28 mouse cellular contexts compared by ENCODE assay signal in the genomic region with DNA sequence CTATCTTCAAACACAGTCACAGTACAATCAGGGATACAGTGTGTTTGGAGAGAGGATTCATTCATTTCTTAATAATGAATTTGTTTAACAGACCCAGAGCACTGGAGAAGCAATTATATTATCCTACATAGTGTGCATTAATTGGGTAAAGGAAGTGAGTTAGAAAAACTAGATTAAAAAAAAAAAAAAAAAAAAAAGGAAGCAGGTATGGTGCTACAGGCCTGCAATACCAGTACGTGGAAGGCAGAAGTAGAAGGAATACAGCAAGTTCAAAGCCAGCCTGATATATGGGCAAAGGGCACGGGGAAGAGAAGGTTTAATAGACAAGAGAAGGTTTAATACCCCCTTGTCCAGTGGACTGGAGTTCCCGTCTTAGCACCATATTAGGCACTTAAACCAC. TPM values are rescaled to one million over a fixed set of nuclear protein-coding genes. Genes with fewer than 3 reads are reported as not detected.
DNase-seq lines count a peak whose midpoint lies in the region; ATAC-seq and TF ChIP-seq lines count a peak whose summit lies in the region.
"Had no signal": no experiment of that assay in that cellular context is flagged by ENCODE, and none has a peak within 500 bp of the region (broad histone marks: within the 10 kb centered on the region; RNA-seq: fewer than 3 reads in every experiment).

No protein-coding gene starts in this region.

- H3K27me3 ChIP-seq in heart, embryonic 11.5 days (ENCODE audit: control insufficient read depth, insufficient read depth, low read length) = no peaks in the 10 kb centered on the region
- H3K27me3 ChIP-seq in heart, embryonic 14.5 days (ENCODE audit: control insufficient read depth, insufficient read depth, low read length) = no peaks in the 10 kb centered on the region
- no peaks in the 10 kb centered on the region for H3K27me3 ChIP-seq in CH12.LX (replicated peaks)
- no peaks in the 10 kb centered on the region for H3K27me3 ChIP-seq in MEL (ENCODE audit: control insufficient read depth in 1 of 2, insufficient read depth in 2 of 2, low read length in 2 of 2)
- H3K27me3 ChIP-seq: embryonic facial prominence, embryonic 12.5 days; embryonic facial prominence, embryonic 15.5 days; hindbrain, embryonic 13.5 days; intestine, embryonic 15.5 days; Patski had no signal

- dilution Hi-C loops in CH12.LX (cut with MboI; ENCODE audit: extremely low pct_ligation_motif_present, extremely low pct_unique_long_range_greater_than_20kb, low sequenced_read_pairs) = no loop called here

- TF ChIP-seq EP300 in CH12.LX (IDR thresholded peaks at IDR 0.05; ENCODE audit: low read length) (no peak), MEL (IDR thresholded peaks at IDR 0.05; ENCODE audit: low read depth in 1 of 2, low read length in 2 of 2) (0 out of 4 replicates have a peak, but pooled peaks of 1 of the 2 experiments have one; percentile 25)

- in situ Hi-C loops in CH12.LX (cut with MboI; ENCODE audit: low pct_ligation_motif_present, low pct_unique_long_range_greater_than_20kb, low sequenced_read_pairs) = no loop called here

- no peak for DNase-seq in heart, adult 9 months (ENCODE audit: low spot score in 2 of 2)
- DNase-seq in heart, postnatal 4 days = no peak
- DNase-seq in CH12.LX (ENCODE audit: extremely low read depth) = no peak
- DNase-seq in MEL (ENCODE audit: low read depth, low spot score) = peak; percentile 35
- DNase-seq: adrenal gland, adult 2 months; adrenal gland, postnatal 14 days; cerebellum, adult 11 months; cerebellum, adult 2 months; cerebellum, adult 9-11 months; cerebellum, postnatal 25 days; forebrain, postnatal 0 days; gastrocnemius, postnatal 10 days; gastrocnemius, postnatal 36 days; kidney, adult 11 months; kidney, adult 8-10 months had no signal

- ATAC-seq in heart, embryonic 11.5 days (replicated peaks; ENCODE audit: insufficient number of reproducible peaks, low FRiP score, low TSS enrichment) = no peak
- ATAC-seq in heart, embryonic 14.5 days (ENCODE audit: insufficient number of reproducible peaks, insufficient read depth, low FRiP score, low read depth) = no peak
- ATAC-seq in activated CD4-positive, CD25-positive, alpha-beta regulatory T cell, adult 4 months = no peak
- ATAC-seq: CD4-positive, CD25-positive, alpha-beta regulatory T cell, adult 4 months; forebrain, embryonic 14.5 days; forebrain, postnatal 0 days; hindbrain, embryonic 16.5 days; intestine, embryonic 15.5 days had no signal

- no peaks in the 10 kb centered on the region for H3K36me3 ChIP-seq in heart, embryonic 11.5 days (ENCODE audit: control insufficient read depth, insufficient read depth, low read length)
- no peaks in the 10 kb centered on the region for H3K36me3 ChIP-seq in heart, embryonic 14.5 days (ENCODE audit: control insufficient read depth, insufficient read depth, low read length)
- H3K36me3 ChIP-seq in CH12.LX (replicated peaks in 1 of 2; ENCODE audit: control insufficient read depth in 1 of 2, insufficient read depth in 1 of 2, low read length in 1 of 2) = peaks cover 0 to 11% of the 10 kb centered on the region in 2 experiments
- H3K36me3 ChIP-seq in MEL (ENCODE audit: control insufficient read depth in 1 of 2, insufficient read depth in 2 of 2, low read length in 2 of 2) = peaks cover 0 to 4% of the 10 kb centered on the region in 2 experiments; a peak in 2 of 4 replicates
- H3K36me3 ChIP-seq: embryonic facial prominence, embryonic 12.5 days; embryonic facial prominence, embryonic 15.5 days; hindbrain, embryonic 10.5 days; intestine, embryonic 15.5 days had no signal

- no peak overlapping the region for H3K4me2 ChIP-seq in heart, embryonic 11.5 days
- H3K4me2 ChIP-seq in heart, embryonic 14.5 days (ENCODE audit: low read length) = no peak overlapping the region
- no peak overlapping the region for H3K4me2 ChIP-seq in CH12.LX (ENCODE audit: insufficient read depth, low read depth, poor library complexity, severe bottlenecking)
- H3K4me2 ChIP-seq: embryonic facial prominence, embryonic 12.5 days; embryonic facial prominence, embryonic 15.5 days; hindbrain, embryonic 13.5 days; intestine, embryonic 15.5 days had no signal

- TF ChIP-seq POLR2A in CH12.LX (IDR thresholded peaks at IDR 0.05; ENCODE audit: low read depth, low read length) (no peak), MEL (IDR thresholded peaks at IDR 0.05; ENCODE audit: control insufficient read depth in 1 of 2, insufficient read depth in 1 of 2, low read depth in 1 of 2, low read length in 2 of 2, poor library complexity in 1 of 2) (no peak)

- 70% methylated on average over 3 of the region's 3 CpGs for WGBS in heart, embryonic 11.5 days (ENCODE audit: insufficient replicate concordance)
- 82% methylated on average over 3 of the region's 3 CpGs for WGBS in heart, embryonic 14.5 days

- H3K4me1 ChIP-seq in heart, embryonic 11.5 days (ENCODE audit: control insufficient read depth, insufficient read depth, low read length) = peaks cover 7% of the 10 kb centered on the region
- peaks cover 8 to 16% of the 10 kb centered on the region in 2 experiments for H3K4me1 ChIP-seq in heart, embryonic 14.5 days (ENCODE audit: control insufficient read depth in 2 of 2, insufficient read depth in 2 of 2, low read length in 2 of 2)
- peaks cover 19 to 70% of the 10 kb centered on the region in 2 experiments for H3K4me1 ChIP-seq in CH12.LX (ENCODE audit: control insufficient read depth in 1 of 2, insufficient read depth in 2 of 2)
- H3K4me1 ChIP-seq in MEL (ENCODE audit: control insufficient read depth in 1 of 2, insufficient read depth in 2 of 2, low read length in 2 of 2) = peaks cover 11 to 14% of the 10 kb centered on the region in 2 experiments
- H3K4me1 ChIP-seq: embryonic facial prominence, embryonic 12.5 days; embryonic facial prominence, embryonic 15.5 days; intestine, embryonic 15.5 days had no signal

- H3K4me3 ChIP-seq in heart, embryonic 11.5 days (ENCODE audit: low read depth, low read length) = no peak overlapping the region
- H3K4me3 ChIP-seq in heart, embryonic 14.5 days (ENCODE audit: control insufficient read depth in 1 of 2, insufficient read depth in 1 of 2, low read depth in 1 of 2, low read length in 2 of 2) = no peak overlapping the region
- no peak overlapping the region for H3K4me3 ChIP-seq in CH12.LX (replicated peaks in 1 of 3; ENCODE audit: low read depth in 2 of 3, low read length in 2 of 3, poor library complexity in 1 of 3)
- H3K4me3 ChIP-seq in MEL (ENCODE audit: control insufficient read depth in 1 of 2, insufficient read depth in 1 of 2, low read depth in 2 of 2, low read length in 2 of 2) = no peak overlapping the region
- H3K4me3 ChIP-seq: embryonic facial prominence, embryonic 12.5 days; embryonic facial prominence, embryonic 15.5 days; hindbrain, embryonic 10.5 days; hindbrain, embryonic 13.5 days; intestine, embryonic 15.5 days had no signal

- no peak for TF ChIP-seq RAD21 in CH12.LX (IDR thresholded peaks at IDR 0.05; ENCODE audit: low read depth, low read length)
- no peak for TF ChIP-seq RAD21 in MEL (IDR thresholded peaks at IDR 0.05; ENCODE audit: low read depth, low read length)

- peak overlapping the region; percentile 71; the same call in 1 of the 2 replicates for H3K27ac ChIP-seq in heart, embryonic 11.5 days (ENCODE audit: low read depth, low read length)
- H3K27ac ChIP-seq in heart, embryonic 14.5 days (replicated peaks in 1 of 2; ENCODE audit: control insufficient read depth in 1 of 2, insufficient read depth in 1 of 2, low read depth in 2 of 2, low read length in 2 of 2) = peak overlapping the region; percentile 60 to 88; a peak in 3 of 4 replicates
- no peak overlapping the region for H3K27ac ChIP-seq in CH12.LX (ENCODE audit: insufficient read depth, low read depth)
- H3K27ac ChIP-seq in MEL (ENCODE audit: control insufficient read depth, low read depth, low read length) = no peak overlapping the region
- H3K27ac ChIP-seq: embryonic facial prominence, embryonic 12.5 days; embryonic facial prominence, embryonic 15.5 days; hindbrain, embryonic 10.5 days; hindbrain, embryonic 13.5 days; intestine, embryonic 15.5 days had no signal

- no peaks in the 10 kb centered on the region for H3K79me2 ChIP-seq in CH12.LX (replicated peaks; ENCODE audit: control insufficient read depth, extremely low read depth, insufficient read depth, poor library complexity, severe bottlenecking)
- no peaks in the 10 kb centered on the region for H3K79me2 ChIP-seq in MEL (ENCODE audit: control insufficient read depth, insufficient read depth, low read length, poor library complexity)

- no peaks in the 10 kb centered on the region for H3K9me3 ChIP-seq in heart, embryonic 11.5 days (replicated peaks; ENCODE audit: control insufficient read depth, low read length)
- no peaks in the 10 kb centered on the region for H3K9me3 ChIP-seq in heart, embryonic 14.5 days (ENCODE audit: control insufficient read depth, low read length)
- H3K9me3 ChIP-seq in CH12.LX (replicated peaks; ENCODE audit: low read length) = peaks cover 3% of the 10 kb centered on the region
- no peaks in the 10 kb centered on the region for H3K9me3 ChIP-seq in MEL (replicated peaks; ENCODE audit: insufficient read depth, low read length)
- H3K9me3 ChIP-seq: embryonic facial prominence, embryonic 12.5 days; embryonic facial prominence, embryonic 15.5 days; hindbrain, embryonic 13.5 days; intestine, embryonic 15.5 days had no signal

- no peak overlapping the region for H3K9ac ChIP-seq in heart, embryonic 11.5 days (ENCODE audit: low read depth, low read length)
- H3K9ac ChIP-seq in heart, embryonic 14.5 days (ENCODE audit: low read length) = no peak overlapping the region
- H3K9ac ChIP-seq in CH12.LX (ENCODE audit: insufficient read depth, low read depth) (no peak overlapping the region), MEL (ENCODE audit: control insufficient read depth, low read depth, low read length, poor library complexity, severe bottlenecking) (no peak overlapping the region)
- H3K9ac ChIP-seq: embryonic facial prominence, embryonic 12.5 days; embryonic facial prominence, embryonic 15.5 days; forebrain, postnatal 0 days; hindbrain, embryonic 13.5 days; intestine, embryonic 15.5 days had no signal

- TF ChIP-seq CTCF in CH12.LX (conservative IDR thresholded peaks at IDR 0.05 in 1 of 2, IDR thresholded peaks at IDR 0.05 in 1 of 2; ENCODE audit: low read depth in 2 of 2, low read length in 2 of 2) = no peak
- no peak for TF ChIP-seq CTCF in MEL (IDR thresholded peaks at IDR 0.05 in 2 of 3, conservative IDR thresholded peaks at IDR 0.05 in 1 of 3; ENCODE audit: control insufficient read depth in 1 of 3, insufficient read depth in 1 of 3, low read depth in 2 of 3, low read length in 3 of 3, poor library complexity in 1 of 3, severe bottlenecking in 1 of 3)

RNA-seq across cellular contexts. Expression of a gene that starts 46.5 kb away (rescaled TPM):
- 0.15 and 0.21 TPM in 2 replicates for polyA plus RNA-seq in heart, embryonic 11.5 days (2014; fragmentation: Nextera tagmentation; extraction: Ambion mirVana)
- polyA plus RNA-seq in heart, embryonic 14.5 days (2014; fragmentation: Nextera tagmentation; extraction: Ambion mirVana) = 0.13 and 0.20 TPM in 2 replicates
- total RNA-seq in heart, postnatal 4 days (2021) = 1 to 10 TPM; 1.1 to 1.5 TPM
- total RNA-seq in CH12.LX (2012; rRNA removed) (0.04 TPM in 1 of 2 replicates, not detected in the other), CH12.LX (2014; rRNA removed) (not detected in 2 replicates), MEL (2012; rRNA removed) (0.08 and 0.13 TPM in 2 replicates)
- polyA plus RNA-seq in CH12.LX (2012; ENCODE audit: insufficient read length, low read depth) (0.08 TPM in 1 of 2 replicates, not detected in the other), MEL (2012; ENCODE audit: insufficient read depth in 1 of 2, insufficient read length in 2 of 2, low read depth in 1 of 2, low replicate concordance in 2 of 2, missing spikeins in 1 of 2) (under 1 TPM in 1 of 2 experiments, not detected in 1; 0.06 TPM)
- not detected for polyA plus RNA-seq in activated CD4-positive, CD25-positive, alpha-beta regulatory T cell, adult 4 months (2017; shearing (Covaris generic))
- polyA plus RNA-seq: C2C12 had no signal

Comparison
In these comparisons a context has a peak if more than half of its experiments do, and no peak if none do; other contexts are left out.
1. H3K27ac ChIP-seq: peak in heart, embryonic 11.5 days (single experiment) and heart, embryonic 14.5 days (2 of 2); none in CH12.LX (single experiment) and MEL (single experiment).